Mouse (Mus musculus): Measurements from ENCODE around the gene Pex11g. TPM values are rescaled to one million over a fixed set of nuclear protein-coding genes. Genes with fewer than 3 reads are reported as not detected.

Gene Pex11g
- total and polyA plus RNA-seq, 3 experiments: 0.35 to 1.4 TPM; not detected in 1

- Histone ChIP-seq H3K9ac (ENCODE audit: control insufficient read depth, low read depth, low read length, poor library complexity, severe bottlenecking) (no peak overlapping the region), H3K27ac (ENCODE audit: control insufficient read depth, low read depth, low read length) (no peak overlapping the region), H3K9me3 (replicated peaks; ENCODE audit: insufficient read depth, low read length) (no peaks in the 10 kb centered on the region), H3K4me1 (ENCODE audit: control insufficient read depth in 1 of 2, insufficient read depth in 2 of 2, low read length in 2 of 2) (peaks cover 19 to 33% of the 10 kb centered on the region in 2 experiments), H3K79me2 (ENCODE audit: control insufficient read depth, insufficient read depth, low read length, poor library complexity) (no peaks in the 10 kb centered on the region), H3K36me3 (ENCODE audit: control insufficient read depth in 1 of 2, insufficient read depth in 2 of 2, low read length in 2 of 2) (peaks cover 0 to 34% of the 10 kb centered on the region in 2 experiments; a peak in 2 of 4 replicates), H3K4me3 (ENCODE audit: control insufficient read depth in 1 of 2, insufficient read depth in 1 of 2, low read depth in 2 of 2, low read length in 2 of 2) (no peak overlapping the region), H3K27me3 (ENCODE audit: control insufficient read depth in 1 of 2, insufficient read depth in 2 of 2, low read length in 2 of 2) (no peaks in the 10 kb centered on the region)
- no peak for DNase-seq (ENCODE audit: low read depth, low spot score)
- TF ChIP-seq CHD2 (IDR thresholded peaks at IDR 0.05; ENCODE audit: low read length) (no peak), ZKSCAN1 (IDR thresholded peaks at IDR 0.05; ENCODE audit: low read depth, low read length) (no peak), UBTF (IDR thresholded peaks at IDR 0.05; ENCODE audit: borderline replicate concordance, insufficient read depth, low read depth, low read length) (no peak)
These were observed 50.6 kb downstream of the Pex11g start for GRCm38 (mm10) chr8:3416846-3417245.

GRCm38 (mm10) chr8:3415661-3416060 is 51.8 kb downstream of the Pex11g start:
- no peak overlapping the region for H3K4me3 ChIP-seq (ENCODE audit: control insufficient read depth in 1 of 2, insufficient read depth in 1 of 2, low read depth in 2 of 2, low read length in 2 of 2)
- peak overlapping the region; percentile 49; the same call in 1 of the 2 replicates for H3K27ac ChIP-seq (ENCODE audit: control insufficient read depth, low read depth, low read length)
- H3K9me3 ChIP-seq (replicated peaks; ENCODE audit: insufficient read depth, low read length): no peaks in the 10 kb centered on the region
- TF ChIP-seq CHD2 (IDR thresholded peaks at IDR 0.05; ENCODE audit: low read length) (no peak), CHD1 (IDR thresholded peaks at IDR 0.05; ENCODE audit: low read depth, low read length) (no peak), KAT2A (conservative IDR thresholded peaks at IDR 0.05; ENCODE audit: low read depth, low read length) (no peak), ETS1 (IDR thresholded peaks at IDR 0.05; ENCODE audit: low read depth, low read length) (no peak), RAD21 (IDR thresholded peaks at IDR 0.05; ENCODE audit: low read depth, low read length) (no peak), SMC3 (IDR thresholded peaks at IDR 0.05; ENCODE audit: low read depth, low read length) (no peak), MYC (IDR thresholded peaks at IDR 0.05; ENCODE audit: low read depth, low read length) (no peak), ZKSCAN1 (IDR thresholded peaks at IDR 0.05; ENCODE audit: low read depth, low read length) (no peak), CTCF (IDR thresholded peaks at IDR 0.05 in 2 of 3, conservative IDR thresholded peaks at IDR 0.05 in 1 of 3; ENCODE audit: control insufficient read depth in 1 of 3, insufficient read depth in 1 of 3, low read depth in 2 of 3, low read length in 3 of 3, poor library complexity in 1 of 3, severe bottlenecking in 1 of 3) (no peak), MAFK (IDR thresholded peaks at IDR 0.05; ENCODE audit: borderline replicate concordance, low read depth, low read length) (no peak), MEF2A (IDR thresholded peaks at IDR 0.05; ENCODE audit: extremely low read depth, insufficient replicate concordance, low read depth, low read length, poor library complexity, severe bottlenecking) (no peak), E2F4 (IDR thresholded peaks at IDR 0.05; ENCODE audit: borderline replicate concordance, low read depth, low read length) (no peak), NELFE (IDR thresholded peaks at IDR 0.05; ENCODE audit: low read depth, low read length) (no peak), TBP (IDR thresholded peaks at IDR 0.05; ENCODE audit: low read depth, low read length) (no peak), ZC3H11A (IDR thresholded peaks at IDR 0.05; ENCODE audit: low read depth, low read length) (no peak)
- peaks cover 0 to 45% of the 10 kb centered on the region in 2 experiments; a peak in 2 of 4 replicates for H3K36me3 ChIP-seq (ENCODE audit: control insufficient read depth in 1 of 2, insufficient read depth in 2 of 2, low read length in 2 of 2)
- H3K4me1 ChIP-seq (ENCODE audit: control insufficient read depth in 1 of 2, insufficient read depth in 2 of 2, low read length in 2 of 2): peaks cover 21 to 44% of the 10 kb centered on the region in 2 experiments
- DNase-seq (ENCODE audit: low read depth, low spot score): no peak
- H3K79me2 ChIP-seq (ENCODE audit: control insufficient read depth, insufficient read depth, low read length, poor library complexity): no peaks in the 10 kb centered on the region
- H3K9ac ChIP-seq (ENCODE audit: control insufficient read depth, low read depth, low read length, poor library complexity, severe bottlenecking): no peak overlapping the region
- H3K27me3 ChIP-seq (ENCODE audit: control insufficient read depth in 1 of 2, insufficient read depth in 2 of 2, low read length in 2 of 2): no peaks in the 10 kb centered on the region

Measured in MEL (cell line).